Mouse (Mus musculus): ENCODE measurements around the gene Acnat1. TPM values are rescaled to one million over a fixed set of nuclear protein-coding genes. Genes with fewer than 3 reads are reported as not detected.
"Not testable (repeated sequence)": the region's sequence is repeated elsewhere in the genome, so short reads cannot be mapped to it uniquely, and the experiment has no call there.

Gene Acnat1
- total RNA-seq, 1 experiment, result 0.40 TPM

- in situ Hi-C loops (cut with MboI; ENCODE audit: low sequenced_read_pairs in 2 of 2, unreplicated experiment in 2 of 2), result no loop called here
- Histone ChIP-seq H3K4me1 (ENCODE audit: control insufficient read depth in 2 of 2, insufficient read depth in 2 of 2, low read length in 2 of 2, poor library complexity in 1 of 2) (peaks cover 0 to 4% of the 10 kb centered on the region in 2 experiments; a peak in 1 of 4 replicates), H3K4me3 (ENCODE audit: insufficient read depth in 1 of 2, low read depth in 1 of 2, low read length in 2 of 2, poor library complexity in 1 of 2, severe bottlenecking in 1 of 2) (peak overlapping the region in 1 of 2 experiments; percentile 24; a peak in 1 of 4 replicates), H3K9ac (ENCODE audit: insufficient read depth, low read depth, low read length, poor library complexity, severe bottlenecking) (no peak overlapping the region), H3K27ac (ENCODE audit: insufficient read depth, low read depth, low read length, poor library complexity, severe bottlenecking) (no peak overlapping the region), H3K36me3 (ENCODE audit: control insufficient read depth, insufficient read depth, low read length, poor library complexity, severe bottlenecking) (no peaks in the 10 kb centered on the region), H3K9me3 (ENCODE audit: control insufficient read depth, insufficient read depth, low read depth, low read length) (no peaks in the 10 kb centered on the region)
- TF ChIP-seq ZNF384 (IDR thresholded peaks at IDR 0.05; ENCODE audit: low read depth, low read length) (no peak), CHD2 (IDR thresholded peaks at IDR 0.05; ENCODE audit: low read depth, low read length) (no peak)
- DNase-seq (ENCODE audit: low read depth, low spot score), result no peak
Measured at GRCm38 (mm10) chr4:49480104-49480760, 6.5 kb upstream of the Acnat1 start.

- in situ Hi-C loops (cut with MboI; ENCODE audit: low sequenced_read_pairs in 2 of 2, unreplicated experiment in 2 of 2); H3K36me3 ChIP-seq (ENCODE audit: control insufficient read depth, insufficient read depth, low read length, poor library complexity, severe bottlenecking); H3K4me3 ChIP-seq (ENCODE audit: insufficient read depth in 1 of 2, low read depth in 1 of 2, low read length in 2 of 2, poor library complexity in 1 of 2, severe bottlenecking in 1 of 2); H3K27ac ChIP-seq (ENCODE audit: insufficient read depth, low read depth, low read length, poor library complexity, severe bottlenecking); H3K9me3 ChIP-seq (ENCODE audit: control insufficient read depth, insufficient read depth, low read depth, low read length); DNase-seq (ENCODE audit: low read depth, low spot score); H3K4me1 ChIP-seq (ENCODE audit: control insufficient read depth in 2 of 2, insufficient read depth in 2 of 2, low read length in 2 of 2, poor library complexity in 1 of 2); H3K9ac ChIP-seq (ENCODE audit: insufficient read depth, low read depth, low read length, poor library complexity, severe bottlenecking): not testable (repeated sequence)
Measured at GRCm38 (mm10) chr4:49479035-49479434, 5.3 kb upstream of the Acnat1 start.

- Histone ChIP-seq H3K9me3 (ENCODE audit: control insufficient read depth, insufficient read depth, low read depth, low read length) (no peaks in the 10 kb centered on the region), H3K4me3 (ENCODE audit: insufficient read depth in 1 of 2, low read depth in 1 of 2, low read length in 2 of 2, poor library complexity in 1 of 2, severe bottlenecking in 1 of 2) (no peak overlapping the region), H3K4me1 (ENCODE audit: control insufficient read depth in 2 of 2, insufficient read depth in 2 of 2, low read length in 2 of 2, poor library complexity in 1 of 2) (peaks cover 0 to 4% of the 10 kb centered on the region in 2 experiments; a peak in 1 of 4 replicates), H3K36me3 (ENCODE audit: control insufficient read depth, insufficient read depth, low read length, poor library complexity, severe bottlenecking) (no peaks in the 10 kb centered on the region), H3K9ac (ENCODE audit: insufficient read depth, low read depth, low read length, poor library complexity, severe bottlenecking) (no peak overlapping the region), H3K27ac (ENCODE audit: insufficient read depth, low read depth, low read length, poor library complexity, severe bottlenecking) (no peak overlapping the region)
- in situ Hi-C loops (cut with MboI; ENCODE audit: low sequenced_read_pairs in 2 of 2, unreplicated experiment in 2 of 2), result no loop called here
- DNase-seq (ENCODE audit: low read depth, low spot score), result no peak
- TF ChIP-seq CHD2 (IDR thresholded peaks at IDR 0.05; ENCODE audit: low read depth, low read length) (no peak), ZNF384 (IDR thresholded peaks at IDR 0.05; ENCODE audit: low read depth, low read length) (no peak), HCFC1 (IDR thresholded peaks at IDR 0.05; ENCODE audit: borderline replicate concordance, insufficient read depth, low read length) (no peak), MAFK (IDR thresholded peaks at IDR 0.05; ENCODE audit: insufficient read depth, low read depth, low read length) (no peak), ZC3H11A (IDR thresholded peaks at IDR 0.05; ENCODE audit: borderline replicate concordance, low read depth, low read length) (no peak)
Measured at GRCm38 (mm10) chr4:49478118-49478877, 4.6 kb upstream of the Acnat1 start.

GRCm38 (mm10) chr4:49474583-49474982, 871 bp upstream of the Acnat1 start:
- H3K27ac ChIP-seq (ENCODE audit: insufficient read depth, low read depth, low read length, poor library complexity, severe bottlenecking), result no peak overlapping the region
- no peaks in the 10 kb centered on the region for H3K9me3 ChIP-seq (ENCODE audit: control insufficient read depth, insufficient read depth, low read depth, low read length)
- H3K9ac ChIP-seq (ENCODE audit: insufficient read depth, low read depth, low read length, poor library complexity, severe bottlenecking), result no peak overlapping the region
- in situ Hi-C loops (cut with MboI; ENCODE audit: low sequenced_read_pairs in 2 of 2, unreplicated experiment in 2 of 2), result no loop called here
- no peak overlapping the region for H3K4me3 ChIP-seq (ENCODE audit: insufficient read depth in 1 of 2, low read depth in 1 of 2, low read length in 2 of 2, poor library complexity in 1 of 2, severe bottlenecking in 1 of 2)
- no peak for DNase-seq (ENCODE audit: low read depth, low spot score)
- no peak for TF ChIP-seq ZNF384 (IDR thresholded peaks at IDR 0.05; ENCODE audit: low read depth, low read length)
- TF ChIP-seq ZC3H11A (IDR thresholded peaks at IDR 0.05; ENCODE audit: borderline replicate concordance, low read depth, low read length), result no peak
- TF ChIP-seq HCFC1 (IDR thresholded peaks at IDR 0.05; ENCODE audit: borderline replicate concordance, insufficient read depth, low read length), result no peak
- TF ChIP-seq CHD2 (IDR thresholded peaks at IDR 0.05; ENCODE audit: low read depth, low read length), result no peak
- no peak for TF ChIP-seq MAFK (IDR thresholded peaks at IDR 0.05; ENCODE audit: insufficient read depth, low read depth, low read length)
- H3K4me1 ChIP-seq (ENCODE audit: control insufficient read depth in 2 of 2, insufficient read depth in 2 of 2, low read length in 2 of 2, poor library complexity in 1 of 2), result no peaks in the 10 kb centered on the region
- no peaks in the 10 kb centered on the region for H3K36me3 ChIP-seq (ENCODE audit: control insufficient read depth, insufficient read depth, low read length, poor library complexity, severe bottlenecking)
